Mouse (Mus musculus): ENCODE data around the gene Btg2. TPM values are rescaled to one million over a fixed set of nuclear protein-coding genes. Genes with fewer than 3 reads are reported as not detected.

The Btg2 gene
- total and polyA plus RNA-seq, 3 experiments, result 7.2 to 19.7 (median 11.6) TPM

DNA sequence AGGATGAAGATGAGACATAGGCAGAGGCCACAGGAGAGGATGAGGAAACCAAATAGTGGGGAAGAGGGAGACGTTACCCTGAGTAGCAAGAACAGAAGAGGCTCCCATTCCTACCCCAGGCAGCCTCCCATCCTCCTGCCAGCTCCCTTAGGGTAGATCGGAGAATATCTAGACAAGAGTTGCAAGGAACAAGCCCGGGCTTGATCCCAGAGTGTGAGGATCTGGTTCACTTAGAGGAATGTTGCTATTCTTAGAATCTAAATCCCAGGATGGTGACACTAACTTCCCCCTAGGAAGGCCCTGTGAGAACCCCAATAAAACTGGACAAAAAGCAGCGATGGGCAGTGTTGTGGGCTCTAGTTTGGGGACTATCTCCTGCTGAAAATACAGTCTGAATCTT lies 22.0 kb upstream of the Btg2 start:
- in situ Hi-C loops (cut with MboI; ENCODE audit: low pct_ligation_motif_present, low pct_unique_long_range_greater_than_20kb, low sequenced_read_pairs), result no loop called here
- TF ChIP-seq ZC3H11A (IDR thresholded peaks at IDR 0.05; ENCODE audit: low read depth, low read length) (no peak), MEF2A (IDR thresholded peaks at IDR 0.05; ENCODE audit: borderline replicate concordance, low read depth, low read length) (no peak), MAZ (IDR thresholded peaks at IDR 0.05; ENCODE audit: low read depth, low read length) (no peak), TCF12 (IDR thresholded peaks at IDR 0.05; ENCODE audit: low read depth, low read length) (no peak), ZNF384 (IDR thresholded peaks at IDR 0.05; ENCODE audit: low read depth, low read length) (no peak)
- Histone ChIP-seq H3K9ac (ENCODE audit: insufficient read depth, low read depth) (no peak overlapping the region), H3K36me3 (replicated peaks in 1 of 2; ENCODE audit: control insufficient read depth in 1 of 2, insufficient read depth in 1 of 2, low read length in 1 of 2) (no peaks in the 10 kb centered on the region), H3K9me3 (replicated peaks; ENCODE audit: low read length) (no peaks in the 10 kb centered on the region), H3K27ac (ENCODE audit: insufficient read depth, low read depth) (no peak overlapping the region), H3K27me3 (replicated peaks) (peaks cover 68% of the 10 kb centered on the region), H3K4me2 (ENCODE audit: insufficient read depth, low read depth, poor library complexity, severe bottlenecking) (no peak overlapping the region), H3K79me2 (replicated peaks; ENCODE audit: control insufficient read depth, extremely low read depth, insufficient read depth, poor library complexity, severe bottlenecking) (no peaks in the 10 kb centered on the region), H3K4me3 (replicated peaks in 1 of 3; ENCODE audit: low read depth in 2 of 3, low read length in 2 of 3, poor library complexity in 1 of 3) (no peak overlapping the region), H3K4me1 (ENCODE audit: control insufficient read depth in 1 of 2, insufficient read depth in 2 of 2) (peaks cover 8 to 24% of the 10 kb centered on the region in 2 experiments)
- dilution Hi-C loops (cut with MboI; ENCODE audit: extremely low pct_ligation_motif_present, extremely low pct_unique_long_range_greater_than_20kb, low sequenced_read_pairs), result no loop called here
- no peak for DNase-seq (ENCODE audit: extremely low read depth)

DNA sequence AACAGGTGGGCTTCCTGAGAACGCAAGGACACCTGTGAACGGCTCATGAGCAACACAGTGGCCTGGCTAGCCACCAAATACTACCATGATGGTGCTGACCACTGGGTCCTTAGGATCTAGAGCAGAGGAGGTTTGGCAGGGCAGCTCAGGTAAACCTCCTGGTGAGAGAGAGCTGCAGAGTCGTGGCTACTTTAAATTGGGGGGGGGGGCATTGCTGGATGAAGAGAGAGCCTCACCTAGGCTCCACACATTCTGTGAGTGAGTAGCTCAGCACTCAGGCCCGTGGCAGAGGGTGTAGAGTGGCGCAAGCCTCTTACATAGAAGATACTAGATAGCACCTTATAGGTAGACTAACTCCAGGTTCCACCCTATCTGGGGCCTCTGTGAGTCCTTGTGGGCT lies 21.5 kb upstream of the Btg2 start:
- dilution Hi-C loops (cut with MboI; ENCODE audit: extremely low pct_ligation_motif_present, extremely low pct_unique_long_range_greater_than_20kb, low sequenced_read_pairs), result no loop called here
- Histone ChIP-seq H3K4me3 (replicated peaks in 1 of 3; ENCODE audit: low read depth in 2 of 3, low read length in 2 of 3, poor library complexity in 1 of 3) (no peak overlapping the region), H3K9me3 (replicated peaks; ENCODE audit: low read length) (no peaks in the 10 kb centered on the region), H3K79me2 (replicated peaks; ENCODE audit: control insufficient read depth, extremely low read depth, insufficient read depth, poor library complexity, severe bottlenecking) (no peaks in the 10 kb centered on the region), H3K27ac (ENCODE audit: insufficient read depth, low read depth) (no peak overlapping the region), H3K27me3 (replicated peaks) (peaks cover 68% of the 10 kb centered on the region), H3K9ac (ENCODE audit: insufficient read depth, low read depth) (no peak overlapping the region), H3K4me1 (ENCODE audit: control insufficient read depth in 1 of 2, insufficient read depth in 2 of 2) (peaks cover 6 to 22% of the 10 kb centered on the region in 2 experiments), H3K36me3 (replicated peaks in 1 of 2; ENCODE audit: control insufficient read depth in 1 of 2, insufficient read depth in 1 of 2, low read length in 1 of 2) (no peaks in the 10 kb centered on the region), H3K4me2 (ENCODE audit: insufficient read depth, low read depth, poor library complexity, severe bottlenecking) (no peak overlapping the region)
- DNase-seq (ENCODE audit: extremely low read depth), result no peak
- TF ChIP-seq NELFE (IDR thresholded peaks at IDR 0.05; ENCODE audit: low read depth, low read length), result no peak
- TF ChIP-seq SMC3 (IDR thresholded peaks at IDR 0.05; ENCODE audit: low read depth, low read length), result no peak
- no peak for TF ChIP-seq ZNF384 (IDR thresholded peaks at IDR 0.05; ENCODE audit: low read depth, low read length)
- no peak for TF ChIP-seq JUN (IDR thresholded peaks at IDR 0.05; ENCODE audit: insufficient read depth, low read depth, low read length)
- no peak for TF ChIP-seq MXI1 (IDR thresholded peaks at IDR 0.05; ENCODE audit: low read depth, low read length)
- TF ChIP-seq KAT2A (IDR thresholded peaks at IDR 0.05; ENCODE audit: insufficient replicate concordance, low read length), result no peak
- no peak for TF ChIP-seq PAX5 (IDR thresholded peaks at IDR 0.05; ENCODE audit: low read length)
- TF ChIP-seq USF2 (conservative IDR thresholded peaks at IDR 0.05; ENCODE audit: low read depth, low read length), result no peak
- TF ChIP-seq MAX (IDR thresholded peaks at IDR 0.05; ENCODE audit: low read length), result no peak
- in situ Hi-C loops (cut with MboI; ENCODE audit: low pct_ligation_motif_present, low pct_unique_long_range_greater_than_20kb, low sequenced_read_pairs), result no loop called here

Measured in CH12.LX (cell line).